Mouse (Mus musculus) forebrain, embryonic 15.5 days (tissue): ENCODE data around the gene Gm11567. TPM values are rescaled to one million over a fixed set of nuclear protein-coding genes. Genes with fewer than 3 reads are reported as not detected.

Experiments
- polyA plus RNA-seq: library from polyadenylated mRNA; unstranded; fragments of >200 nt; fragmentation: Nextera tagmentation; extraction: Ambion mirVana; gene quantifications from 2 replicates; pipeline ENCODE4 v1.2.1, GENCODE M21; 2015

The Gm11567 gene
- polyA plus RNA-seq, 1 experiment from 2014 or later, result not detected

Other genes with a start within 250 kb of the Gm11567 start
- gene Krtap4-2, start 244.1 kb upstream of the Gm11567 start, polyA plus RNA-seq, result not detected in 2 replicates
- gene Krtap4-7, start 235.1 kb upstream of the Gm11567 start, polyA plus RNA-seq, result not detected in 2 replicates
- not detected in 2 replicates for gene Gm11555, start 229.0 kb upstream of the Gm11567 start, polyA plus RNA-seq
- not detected in 2 replicates for gene Gm11563, start 220.2 kb upstream of the Gm11567 start, polyA plus RNA-seq
- not detected in 2 replicates for gene Krtap4-6, start 213.2 kb upstream of the Gm11567 start, polyA plus RNA-seq
- gene Gm14190, start 188.4 kb upstream of the Gm11567 start, polyA plus RNA-seq, result not detected in 2 replicates
- not detected in 2 replicates for gene Gm14180, start 144.9 kb upstream of the Gm11567 start, polyA plus RNA-seq
- gene Gm11595, start 106.3 kb upstream of the Gm11567 start, polyA plus RNA-seq, result not detected in 2 replicates
- gene Krtap4-8, start 98.5 kb upstream of the Gm11567 start, polyA plus RNA-seq, result not detected in 2 replicates
- gene Krtap4-9, start 94.0 kb upstream of the Gm11567 start, polyA plus RNA-seq, result not detected in 2 replicates
- gene Gm11596, start 85.7 kb upstream of the Gm11567 start, polyA plus RNA-seq, result not detected in 2 replicates
- not detected in 2 replicates for gene Gm11569, start 80.3 kb upstream of the Gm11567 start, polyA plus RNA-seq
- gene Gm11554, start 74.7 kb upstream of the Gm11567 start, polyA plus RNA-seq, result not detected in 2 replicates
- not detected in 2 replicates for gene Krtap4-13, start 69.3 kb upstream of the Gm11567 start, polyA plus RNA-seq
- not detected in 2 replicates for gene Gm11564, start 63.5 kb upstream of the Gm11567 start, polyA plus RNA-seq
- gene 2300003K06Rik, start 41.1 kb upstream of the Gm11567 start, polyA plus RNA-seq, result not detected in 2 replicates
- gene Krtap4-16, start 27.6 kb upstream of the Gm11567 start, polyA plus RNA-seq, result not detected in 2 replicates
- gene Gm11568, start 21.3 kb upstream of the Gm11567 start, polyA plus RNA-seq, result not detected in 2 replicates
- gene Gm11559, start 14.7 kb upstream of the Gm11567 start, polyA plus RNA-seq, result not detected in 2 replicates
- gene Krtap9-1, start 5.8 kb upstream of the Gm11567 start, polyA plus RNA-seq, result not detected in 2 replicates
- not detected in 2 replicates for gene Krtap31-1, start 28.7 kb downstream of the Gm11567 start, polyA plus RNA-seq
- not detected in 2 replicates for gene Gm11565, start 35.6 kb downstream of the Gm11567 start, polyA plus RNA-seq
- not detected in 2 replicates for gene Krtap31-2, start 57.1 kb downstream of the Gm11567 start, polyA plus RNA-seq
- gene Krtap9-5, start 69.3 kb downstream of the Gm11567 start, polyA plus RNA-seq, result not detected in 2 replicates
- gene Krtap29-1, start 99.9 kb downstream of the Gm11567 start, polyA plus RNA-seq, result not detected in 2 replicates
- not detected in 2 replicates for gene Krtap16-1, start 107.4 kb downstream of the Gm11567 start, polyA plus RNA-seq
- not detected in 2 replicates for gene Krtap17-1, start 114.8 kb downstream of the Gm11567 start, polyA plus RNA-seq
- not detected in 2 replicates for gene Krt33a, start 137.0 kb downstream of the Gm11567 start, polyA plus RNA-seq
- gene Krt33b, start 150.7 kb downstream of the Gm11567 start, polyA plus RNA-seq, result not detected in 2 replicates
- not detected in 2 replicates for gene Krt34, start 162.4 kb downstream of the Gm11567 start, polyA plus RNA-seq
- not detected in 2 replicates for gene Krt31, start 171.4 kb downstream of the Gm11567 start, polyA plus RNA-seq
- not detected in 2 replicates for gene Krt32, start 209.0 kb downstream of the Gm11567 start, polyA plus RNA-seq
- gene Krt35, start 217.1 kb downstream of the Gm11567 start, polyA plus RNA-seq, result not detected in 2 replicates
- not detected in 2 replicates for gene Krt36, start 226.4 kb downstream of the Gm11567 start, polyA plus RNA-seq
- not detected in 2 replicates for gene Krt13, start 242.4 kb downstream of the Gm11567 start, polyA plus RNA-seq